Mouse (Mus musculus) lung, postnatal 36 days (tissue): Measurements from ENCODE around the gene Ttc17.

Source experiments
- DNase-seq: peaks from one replicate; pipeline ENCODE4 v3.0.0; 2022; ENCODE audit warnings: mixed read lengths

The Ttc17 gene

GRCm38 (mm10) chr2:94289169-94289568 lies 117.3 kb downstream of the Ttc17 start:
- peak; percentile 12 for DNase-seq

DNA sequence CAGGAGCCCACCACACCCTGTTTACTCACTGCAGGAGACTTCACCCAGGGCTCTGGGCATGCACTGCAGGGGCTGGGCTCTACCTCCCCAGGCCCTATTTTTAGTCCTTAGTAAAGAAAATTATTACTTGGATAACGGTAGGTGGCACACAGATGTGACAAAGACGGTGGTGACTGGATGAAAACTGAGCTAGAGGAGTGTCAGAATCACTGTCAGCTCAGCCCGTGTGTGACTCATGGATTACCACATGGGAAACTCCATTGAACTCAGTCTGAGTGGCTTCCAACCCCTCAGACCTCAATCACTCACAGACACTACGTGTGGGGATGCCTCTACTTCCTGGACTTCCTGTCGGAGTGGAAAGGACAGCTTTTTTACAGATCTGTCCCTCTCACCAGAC lies 118.4 kb downstream of the Ttc17 start:
- no peak for DNase-seq

- DNase-seq: no peak
Observed at GRCm38 (mm10) chr2:94287435-94287834, 119.1 kb downstream of the Ttc17 start.

GRCm38 (mm10) chr2:94283526-94283925 lies 123.0 kb downstream of the Ttc17 start:
- DNase-seq: peak; percentile 6

- DNase-seq: no peak
Observed at GRCm38 (mm10) chr2:94279596-94279995, 126.9 kb downstream of the Ttc17 start.

DNA sequence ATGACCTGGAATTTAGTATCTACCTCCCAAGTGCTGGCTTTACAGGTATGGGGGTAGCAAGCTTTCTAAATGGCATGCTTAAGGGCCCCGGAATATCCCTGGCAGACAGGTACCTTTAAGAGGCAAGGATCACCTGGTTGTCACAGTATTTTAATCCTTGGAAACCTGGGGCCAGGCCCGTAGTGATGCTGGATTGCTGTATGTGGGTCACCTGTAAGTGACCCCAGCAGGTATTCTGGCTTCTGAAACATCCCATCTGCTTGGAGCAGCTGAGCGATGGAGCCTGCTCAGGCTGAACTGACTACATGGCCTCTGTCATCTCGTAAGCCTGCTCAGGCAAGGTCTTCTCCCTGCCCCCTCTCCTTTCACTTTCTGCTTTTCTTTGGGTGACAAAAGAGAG lies 130.4 kb downstream of the Ttc17 start:
- no peak for DNase-seq

DNA sequence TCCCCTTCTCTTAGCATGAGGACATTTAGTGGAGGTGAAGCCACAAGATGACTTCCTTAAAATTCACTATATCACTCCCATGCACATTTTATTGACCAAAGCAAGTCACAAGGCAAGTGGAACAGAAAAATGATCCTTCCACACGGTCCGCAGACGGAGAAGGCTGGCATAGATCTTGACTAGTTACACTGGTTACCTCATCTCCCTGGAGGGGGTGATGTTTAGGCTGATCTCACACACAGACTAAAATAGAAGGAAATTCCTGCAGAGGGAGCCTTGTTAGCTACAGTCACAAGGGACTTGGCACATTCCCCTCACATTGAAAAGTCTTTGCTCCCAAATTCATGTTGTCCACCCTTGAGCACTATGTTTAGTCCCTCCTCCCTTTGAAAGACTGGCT lies 130.8 kb downstream of the Ttc17 start:
- DNase-seq: no peak

DNA sequence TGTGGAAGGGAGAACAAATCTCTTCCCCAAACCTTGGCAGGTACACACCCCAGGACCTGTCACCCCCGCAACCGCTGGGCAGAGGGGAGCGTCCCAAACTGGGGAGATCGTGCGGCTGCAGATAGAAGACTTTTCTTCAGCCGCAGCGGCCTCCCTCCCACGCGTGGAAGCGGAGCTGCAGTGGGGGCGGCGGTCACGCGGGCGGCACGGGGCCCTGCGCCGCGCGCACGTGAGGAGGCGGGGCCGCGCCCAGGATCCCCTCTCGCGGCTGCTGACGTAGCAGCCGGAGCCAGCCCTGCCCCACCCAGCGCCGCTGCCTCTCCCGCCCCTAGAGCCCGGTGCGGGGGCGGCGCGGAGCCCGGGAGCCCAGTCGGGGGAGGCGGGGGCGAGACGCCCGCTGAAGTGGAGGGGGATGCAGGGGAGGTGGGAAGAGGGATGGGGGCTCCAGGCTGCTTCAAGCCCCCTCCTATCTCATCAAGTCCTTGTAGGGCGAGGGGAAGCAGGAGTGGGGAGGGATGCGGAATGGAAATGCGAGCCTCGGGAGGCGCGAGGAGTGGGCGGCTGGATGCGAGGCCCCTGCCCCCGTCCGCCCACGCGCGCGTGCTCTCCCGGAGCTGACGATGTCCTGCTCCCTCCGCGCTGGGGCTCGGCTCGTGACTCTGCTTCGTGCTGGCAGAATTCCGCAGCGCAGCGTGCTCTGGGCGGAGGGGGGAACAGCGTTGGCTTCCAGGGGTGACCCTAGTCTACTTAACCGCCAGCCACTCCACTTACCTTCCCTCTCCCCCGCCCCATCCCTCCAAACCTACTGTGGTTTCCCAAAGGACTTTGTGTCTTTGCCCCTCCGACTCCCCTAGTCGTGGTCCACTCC lies 133.1 kb downstream of the Ttc17 start:
- peak; percentile 73 for DNase-seq

DNA sequence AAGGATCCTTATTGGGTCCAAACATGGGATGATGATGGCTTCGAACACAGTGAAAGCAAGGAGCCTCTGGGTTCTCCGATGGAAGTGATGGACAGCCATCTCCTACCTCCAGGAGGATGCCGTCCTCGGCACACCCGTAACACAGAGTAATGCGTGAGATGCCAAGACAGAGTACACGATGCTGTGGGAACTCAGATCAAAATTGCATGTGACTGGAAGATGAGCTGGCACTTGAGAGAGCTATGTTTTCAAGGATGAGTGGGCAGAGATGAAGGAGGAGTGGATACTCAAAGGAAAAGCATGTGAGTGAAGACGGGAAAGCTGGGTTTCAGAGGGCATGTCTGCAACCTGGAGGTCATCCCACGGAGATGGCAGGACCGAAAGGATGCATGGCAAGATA lies 135.3 kb downstream of the Ttc17 start:
- DNase-seq: no peak

GRCm38 (mm10) chr2:94268835-94269234 lies 137.7 kb downstream of the Ttc17 start:
- no peak for DNase-seq

DNA sequence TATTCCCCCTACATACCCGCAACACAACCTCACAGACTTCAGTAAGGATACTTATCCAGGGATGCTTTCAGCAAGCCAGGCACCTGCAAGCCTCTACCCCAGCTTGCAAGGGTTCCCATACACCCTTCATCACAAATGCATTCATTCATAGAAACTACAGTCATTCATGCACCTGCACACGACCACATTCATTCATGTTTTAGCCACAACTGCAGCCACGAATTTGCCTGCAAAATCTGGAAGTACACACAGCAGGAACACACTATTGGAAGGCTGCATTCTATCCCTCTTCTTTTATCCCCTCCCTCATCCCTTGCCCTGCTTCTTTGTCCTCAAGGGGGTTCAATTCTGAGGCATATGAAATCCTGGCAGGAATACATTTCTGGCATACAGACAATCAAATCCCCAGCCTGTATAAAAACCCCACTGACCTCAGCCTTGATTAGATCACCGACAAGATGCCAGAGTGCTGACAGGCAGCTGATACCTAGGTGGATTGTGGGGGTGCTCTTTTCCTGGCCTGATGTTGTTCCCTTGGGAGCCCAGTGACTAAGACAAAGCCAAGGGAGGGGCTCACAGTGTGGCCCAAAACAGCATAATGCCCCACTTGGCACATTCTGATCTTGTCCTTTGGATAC lies 139.2 kb downstream of the Ttc17 start:
- no peak for DNase-seq

GRCm38 (mm10) chr2:94266381-94267160 lies 139.9 kb downstream of the Ttc17 start:
- no peak for DNase-seq

DNA sequence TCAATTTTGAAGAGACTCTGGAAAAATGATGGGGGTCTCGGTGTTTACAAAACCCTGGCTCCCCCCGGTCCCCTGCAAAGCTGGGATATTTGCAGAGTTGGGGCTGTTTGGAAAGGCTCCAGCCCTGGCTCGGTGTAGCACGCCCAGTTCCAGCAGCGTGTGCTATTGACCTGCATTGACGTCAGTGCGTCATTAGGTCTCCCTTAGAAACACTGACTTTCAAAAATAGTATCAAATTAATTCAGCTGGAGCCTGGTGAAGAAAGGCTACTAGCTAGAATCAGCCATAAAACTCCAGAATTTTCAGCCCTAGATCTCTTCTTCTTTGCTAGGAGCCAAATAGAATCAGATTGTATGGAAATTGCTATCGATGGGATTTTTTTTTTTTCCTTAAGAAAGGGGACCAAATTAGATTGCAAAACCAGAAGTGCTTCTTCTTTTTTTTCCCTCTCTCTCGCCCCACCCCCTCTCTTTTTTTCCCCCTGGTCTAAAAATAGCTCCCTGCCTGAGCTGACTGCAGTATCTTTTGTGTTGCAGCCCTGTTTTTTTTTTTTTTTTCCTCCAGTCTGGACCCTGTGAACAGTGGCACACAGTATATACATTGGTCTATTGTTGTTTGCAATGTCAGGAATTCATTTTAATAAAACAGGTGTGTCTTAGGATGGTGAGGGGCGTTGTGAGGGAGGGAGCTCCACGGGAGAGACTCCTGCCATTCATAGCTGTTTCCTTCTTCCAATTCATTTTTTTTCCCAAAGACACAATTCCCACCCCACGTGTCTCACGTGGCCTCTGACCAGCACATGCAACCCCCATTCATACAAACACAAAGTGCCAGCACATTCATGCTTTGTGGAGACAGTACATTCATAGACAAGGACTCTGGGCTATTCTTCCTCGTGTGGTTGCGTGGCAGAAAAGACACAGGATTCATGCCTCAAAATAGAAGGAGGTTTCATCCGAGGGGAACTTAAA lies 141.0 kb downstream of the Ttc17 start:
- peak; percentile 43 for DNase-seq

DNA sequence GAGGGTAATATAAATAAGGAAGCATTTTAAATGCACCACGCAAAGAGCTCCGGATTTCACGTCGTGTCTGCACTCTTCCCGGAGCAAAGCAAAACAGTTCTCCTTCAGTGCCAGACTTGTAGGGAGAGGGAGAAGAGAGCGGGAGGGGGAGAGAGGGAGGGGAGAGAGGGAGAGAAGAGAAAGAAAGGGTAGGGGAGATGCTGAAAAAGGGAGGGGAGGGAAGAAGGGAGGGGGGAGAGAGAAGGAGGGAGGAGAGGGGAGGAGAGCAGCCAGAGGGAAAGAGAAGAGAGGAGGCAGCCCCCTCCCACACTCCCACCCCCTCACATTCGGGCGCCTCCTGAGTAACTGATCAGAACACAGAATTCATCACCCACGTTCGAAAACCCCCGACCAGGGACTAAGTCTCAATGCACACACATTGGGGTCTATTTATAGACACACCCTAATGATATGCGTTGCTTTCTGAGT lies 141.8 kb downstream of the Ttc17 start:
- DNase-seq: no peak

DNA sequence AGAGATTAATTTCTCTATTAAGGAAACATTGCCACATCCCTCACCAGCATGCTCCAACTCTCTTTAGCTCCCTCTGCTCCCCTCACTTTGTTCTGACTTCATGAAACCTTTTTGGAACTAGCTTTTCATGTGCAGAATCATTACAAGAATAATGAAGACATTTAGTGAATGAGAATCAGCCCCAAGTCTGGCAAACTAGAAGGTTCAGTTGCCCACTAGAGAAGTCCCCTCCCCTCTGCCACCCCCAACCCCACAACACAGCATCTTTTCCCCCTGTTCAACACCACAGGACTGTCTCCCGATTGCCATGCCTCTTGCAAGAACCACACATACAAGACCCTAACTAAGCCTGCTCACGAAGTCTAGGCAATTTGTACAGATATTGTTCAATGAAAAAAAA lies 142.5 kb downstream of the Ttc17 start:
- no peak for DNase-seq

GRCm38 (mm10) chr2:94263530-94263937 lies 143.0 kb downstream of the Ttc17 start:
- DNase-seq: no peak

DNA sequence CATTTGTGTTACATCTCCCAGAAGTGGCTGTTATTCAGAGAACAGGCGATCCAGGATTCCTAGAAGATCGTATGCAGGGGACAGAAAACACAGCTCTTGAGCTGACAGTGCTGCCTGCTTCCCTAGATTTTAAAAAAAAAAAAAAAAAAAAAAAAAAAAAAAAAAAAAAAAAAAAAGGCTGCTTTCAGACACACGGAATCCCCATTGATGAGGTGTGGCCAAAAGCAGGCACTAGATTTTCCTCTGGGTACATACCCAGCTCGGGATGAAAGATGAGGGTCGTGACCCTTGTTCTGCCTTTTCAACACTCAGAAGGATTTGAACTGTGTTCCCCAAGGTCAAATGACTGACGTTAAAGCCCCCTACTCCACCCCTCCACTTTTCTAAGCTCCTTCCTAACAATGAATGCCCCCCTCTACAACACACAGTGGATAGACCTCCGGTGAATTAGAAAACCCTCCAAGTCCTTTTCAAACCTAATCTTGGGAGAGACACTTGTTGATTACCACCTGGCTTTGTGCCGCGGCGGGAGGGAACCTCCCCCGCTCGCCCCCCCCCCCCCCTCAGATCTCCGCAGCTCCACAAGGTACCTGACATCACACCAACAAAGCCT lies 143.5 kb downstream of the Ttc17 start:
- DNase-seq: no peak

- peak; percentile 22 for DNase-seq
Observed at GRCm38 (mm10) chr2:94254102-94254501, 152.4 kb downstream of the Ttc17 start.
